Mouse (Mus musculus) erythroblast, adult 5-6 weeks (primary cell): Measurements from ENCODE around the gene Spp1. TPM values are rescaled to one million over a fixed set of nuclear protein-coding genes. Genes with fewer than 3 reads are reported as not detected.

Experiments used
- ATAC-seq: replicated peaks from 2 replicates; pipeline ENCODE4 v1.8.0; 2016; ENCODE audit warnings: moderate number of reproducible peaks, mild to moderate bottlenecking, moderate TSS enrichment, inconsistent platforms; ENCODE audit not compliant: poor library complexity, low FRiP score, severe bottlenecking
- total RNA-seq, 2 experiments: library from RNA; stranded (forward) in 1 of 2; stranded (reverse) in 1 of 2; fragments of 150-400 nt in 1 of 2; fragments of 200-764, 138-1000 nt in 1 of 2; gene quantifications; 2 replicates each; pipeline versions ENCODE4 v1.2.3 to v1.2.4; 2015 to 2017; ENCODE audit warnings: low replicate concordance in 2 of 2

The Spp1 gene
- total RNA-seq, 2 experiments from 2014 or later: 4.9 to 16.3 TPM

DNA sequence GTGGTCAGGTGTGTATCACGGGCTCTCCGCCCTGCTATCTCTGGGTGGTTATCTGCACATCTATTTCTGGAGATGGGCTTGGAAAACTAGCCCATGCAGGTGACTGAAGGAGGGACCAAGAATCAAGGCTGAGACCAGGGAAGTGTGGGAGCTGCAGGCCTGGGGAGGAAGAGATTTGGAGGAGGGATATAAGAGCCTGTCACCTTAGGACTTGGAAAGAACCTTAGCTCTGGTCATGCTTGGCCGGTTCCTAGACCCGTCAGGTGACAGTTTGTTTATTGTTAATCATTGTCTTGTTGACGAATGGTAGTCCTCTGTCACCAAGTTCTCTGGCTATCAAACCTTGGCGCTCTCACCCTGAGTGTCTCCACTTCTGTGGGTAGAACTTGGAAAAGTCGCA lies 45.4 kb downstream of the Spp1 start:
- no peak for ATAC-seq

- no peak for ATAC-seq
These were observed 47.9 kb downstream of the Spp1 start for GRCm38 (mm10) chr5:104482856-104483255.

Other genes with a start within 250 kb of the Spp1 start
- gene Dmp1, start 232.5 kb upstream of the Spp1 start, total RNA-seq (2015; ENCODE audit: low replicate concordance): not detected in 2 replicates
- gene Dmp1, start 232.5 kb upstream of the Spp1 start, total RNA-seq (2017; ENCODE audit: low replicate concordance): not detected in 2 replicates
- gene Ibsp, start 135.9 kb upstream of the Spp1 start, total RNA-seq (2015; ENCODE audit: low replicate concordance): 1.3 and 8.5 TPM in 2 replicates
- gene Ibsp, start 135.9 kb upstream of the Spp1 start, total RNA-seq (2017; ENCODE audit: low replicate concordance): 3.0 and 3.5 TPM in 2 replicates
- gene Mepe, start 109.8 kb upstream of the Spp1 start, total RNA-seq (2015; ENCODE audit: low replicate concordance): not detected in 2 replicates
- gene Mepe, start 109.8 kb upstream of the Spp1 start, total RNA-seq (2017; ENCODE audit: low replicate concordance): not detected in 2 replicates
- 0.21 and 0.38 TPM in 2 replicates for gene Pkd2, start 24.3 kb downstream of the Spp1 start, total RNA-seq (2015; ENCODE audit: low replicate concordance)
- gene Pkd2, start 24.3 kb downstream of the Spp1 start, total RNA-seq (2017; ENCODE audit: low replicate concordance): 0.26 and 0.84 TPM in 2 replicates
- 1.9 and 5.0 TPM in 2 replicates for gene BC005561, start 73.2 kb downstream of the Spp1 start, total RNA-seq (2015; ENCODE audit: low replicate concordance)
- 1.1 and 3.3 TPM in 2 replicates for gene BC005561, start 73.2 kb downstream of the Spp1 start, total RNA-seq (2017; ENCODE audit: low replicate concordance)